Mouse (Mus musculus): ENCODE measurements around the gene Nrxn3. TPM values are rescaled to one million over a fixed set of nuclear protein-coding genes. Genes with fewer than 3 reads are reported as not detected.
A peak's percentile ranks its signal among the peaks of the same experiment; 100 is the strongest.

The Nrxn3 gene
- polyA plus RNA-seq, 1 experiment from 2014 or later = 4.8 TPM

GRCm38 (mm10) chr12:90013958-90014357 is 1291.3 kb downstream of the Nrxn3 start:
- Histone ChIP-seq H3K27ac (no peak overlapping the region), H3K27me3 (ENCODE audit: insufficient read depth, poor library complexity, severe bottlenecking) (no peaks in the 10 kb centered on the region), H3K4me3 (no peak overlapping the region), H3K36me3 (no peaks in the 10 kb centered on the region), H3K9me3 (no peaks in the 10 kb centered on the region), H3K4me1 (no peaks in the 10 kb centered on the region)
- DNase-seq (ENCODE audit: low spot score) = no peak
- 73% methylated on average over 2 of the region's 2 CpGs for WGBS

GRCm38 (mm10) chr12:90027023-90027422 is 1304.3 kb downstream of the Nrxn3 start:
- H3K36me3 ChIP-seq = no peaks in the 10 kb centered on the region

GRCm38 (mm10) chr12:90041038-90041437 is 1318.4 kb downstream of the Nrxn3 start:
- 47% methylated on average over 1 of the region's 1 CpGs for WGBS
- Histone ChIP-seq H3K4me1 (no peaks in the 10 kb centered on the region), H3K4me3 (no peak overlapping the region), H3K36me3 (no peaks in the 10 kb centered on the region), H3K27me3 (ENCODE audit: insufficient read depth, poor library complexity, severe bottlenecking) (no peaks in the 10 kb centered on the region), H3K9me3 (no peaks in the 10 kb centered on the region), H3K27ac (no peak overlapping the region)
- no peak for DNase-seq (ENCODE audit: low spot score)

More at GRCm38 (mm10) chr12:90027023-90027422, 1304.3 kb downstream of the Nrxn3 start:
- H3K4me3 ChIP-seq = no peak overlapping the region
- 66% methylated on average over 3 of the region's 3 CpGs for WGBS
- no peak for DNase-seq (ENCODE audit: low spot score)
- no peaks in the 10 kb centered on the region for H3K4me1 ChIP-seq
- no peaks in the 10 kb centered on the region for H3K9me3 ChIP-seq
- H3K27ac ChIP-seq = no peak overlapping the region
- H3K27me3 ChIP-seq (ENCODE audit: insufficient read depth, poor library complexity, severe bottlenecking) = no peaks in the 10 kb centered on the region

GRCm38 (mm10) chr12:90056256-90056655 is 1333.6 kb downstream of the Nrxn3 start:
- H3K27me3 ChIP-seq (ENCODE audit: insufficient read depth, poor library complexity, severe bottlenecking) = no peaks in the 10 kb centered on the region
- H3K36me3 ChIP-seq = no peaks in the 10 kb centered on the region
- H3K9me3 ChIP-seq = no peaks in the 10 kb centered on the region
- peaks cover 6% of the 10 kb centered on the region; the same call in 1 of the 2 replicates for H3K4me1 ChIP-seq
- DNase-seq (ENCODE audit: low spot score) = no peak
- H3K4me3 ChIP-seq = no peak overlapping the region; the same call in 1 of the 2 replicates
- 48% methylated on average over 5 of the region's 5 CpGs for WGBS
- H3K27ac ChIP-seq = no peak overlapping the region

GRCm38 (mm10) chr12:90059786-90060185 is 1337.1 kb downstream of the Nrxn3 start:
- Histone ChIP-seq H3K27me3 (ENCODE audit: insufficient read depth, poor library complexity, severe bottlenecking) (no peaks in the 10 kb centered on the region), H3K9me3 (no peaks in the 10 kb centered on the region), H3K27ac (no peak overlapping the region), H3K4me3 (no peak overlapping the region), H3K36me3 (no peaks in the 10 kb centered on the region), H3K4me1 (peaks cover 12% of the 10 kb centered on the region; the same call in 1 of the 2 replicates)
- DNase-seq (ENCODE audit: low spot score) = no peak
- 68% methylated on average over 3 of the region's 3 CpGs for WGBS

- H3K36me3 ChIP-seq = no peaks in the 10 kb centered on the region
- peaks cover 12% of the 10 kb centered on the region; the same call in 1 of the 2 replicates for H3K4me1 ChIP-seq
- H3K27me3 ChIP-seq (ENCODE audit: insufficient read depth, poor library complexity, severe bottlenecking) = no peaks in the 10 kb centered on the region
- peak overlapping the region; percentile 42 for H3K27ac ChIP-seq
- H3K9me3 ChIP-seq = no peaks in the 10 kb centered on the region
- H3K4me3 ChIP-seq = no peak overlapping the region
- WGBS = 50% methylated on average over 3 of the region's 3 CpGs
- no peak for DNase-seq (ENCODE audit: low spot score)
These were observed 1338.6 kb downstream of the Nrxn3 start for GRCm38 (mm10) chr12:90061312-90061711.

GRCm38 (mm10) chr12:90062219-90062618 is 1339.5 kb downstream of the Nrxn3 start:
- 79% methylated on average over 5 of the region's 5 CpGs for WGBS
- no peaks in the 10 kb centered on the region for H3K27me3 ChIP-seq (ENCODE audit: insufficient read depth, poor library complexity, severe bottlenecking)
- H3K4me1 ChIP-seq = peaks cover 12% of the 10 kb centered on the region; the same call in 1 of the 2 replicates
- no peak overlapping the region for H3K4me3 ChIP-seq
- no peak overlapping the region for H3K27ac ChIP-seq
- H3K36me3 ChIP-seq = no peaks in the 10 kb centered on the region
- no peaks in the 10 kb centered on the region for H3K9me3 ChIP-seq
- no peak for DNase-seq (ENCODE audit: low spot score)

- H3K9me3 ChIP-seq = no peaks in the 10 kb centered on the region
- no peak overlapping the region for H3K27ac ChIP-seq
- no peaks in the 10 kb centered on the region for H3K36me3 ChIP-seq
- DNase-seq (ENCODE audit: low spot score) = no peak
- 84% methylated on average over 2 of the region's 2 CpGs for WGBS
- no peaks in the 10 kb centered on the region for H3K27me3 ChIP-seq (ENCODE audit: insufficient read depth, poor library complexity, severe bottlenecking)
- H3K4me3 ChIP-seq = no peak overlapping the region
- H3K4me1 ChIP-seq = peaks cover 12% of the 10 kb centered on the region; the same call in 1 of the 2 replicates
These were observed 1340.8 kb downstream of the Nrxn3 start for GRCm38 (mm10) chr12:90063443-90063842.

GRCm38 (mm10) chr12:90085862-90086261 is 1363.2 kb downstream of the Nrxn3 start:
- H3K27me3 ChIP-seq (ENCODE audit: insufficient read depth, poor library complexity, severe bottlenecking) = no peaks in the 10 kb centered on the region
- no peak overlapping the region for H3K27ac ChIP-seq
- no peaks in the 10 kb centered on the region for H3K9me3 ChIP-seq
- DNase-seq (ENCODE audit: low spot score) = no peak
- no peaks in the 10 kb centered on the region for H3K36me3 ChIP-seq
- H3K4me3 ChIP-seq = no peak overlapping the region
- H3K4me1 ChIP-seq = no peaks in the 10 kb centered on the region

- H3K27me3 ChIP-seq (ENCODE audit: insufficient read depth, poor library complexity, severe bottlenecking) = no peaks in the 10 kb centered on the region
- WGBS = 65% methylated on average over 1 of the region's 1 CpGs
- H3K9me3 ChIP-seq = no peaks in the 10 kb centered on the region
- H3K27ac ChIP-seq = no peak overlapping the region
- no peaks in the 10 kb centered on the region for H3K4me1 ChIP-seq
- no peak for DNase-seq (ENCODE audit: low spot score)
- H3K36me3 ChIP-seq = no peaks in the 10 kb centered on the region
- H3K4me3 ChIP-seq = no peak overlapping the region
These were observed 1373.1 kb downstream of the Nrxn3 start for GRCm38 (mm10) chr12:90095754-90096153.

- H3K4me3 ChIP-seq = no peak overlapping the region
- H3K9me3 ChIP-seq = no peaks in the 10 kb centered on the region
- no peaks in the 10 kb centered on the region for H3K36me3 ChIP-seq
- no peak overlapping the region for H3K27ac ChIP-seq
- H3K4me1 ChIP-seq = no peaks in the 10 kb centered on the region
- no peaks in the 10 kb centered on the region for H3K27me3 ChIP-seq (ENCODE audit: insufficient read depth, poor library complexity, severe bottlenecking)
- no peak for DNase-seq (ENCODE audit: low spot score)
These were observed 1390.7 kb downstream of the Nrxn3 start for GRCm38 (mm10) chr12:90113351-90113791.

- Histone ChIP-seq H3K27ac (no peak overlapping the region), H3K36me3 (no peaks in the 10 kb centered on the region), H3K4me1 (no peaks in the 10 kb centered on the region), H3K9me3 (no peaks in the 10 kb centered on the region), H3K4me3 (no peak overlapping the region), H3K27me3 (ENCODE audit: insufficient read depth, poor library complexity, severe bottlenecking) (no peaks in the 10 kb centered on the region)
- no peak for DNase-seq (ENCODE audit: low spot score)
- WGBS = 68% methylated on average over 5 of the region's 5 CpGs
These were observed 1409.5 kb downstream of the Nrxn3 start for GRCm38 (mm10) chr12:90131927-90132869.

GRCm38 (mm10) chr12:90142011-90142410 is 1419.3 kb downstream of the Nrxn3 start:
- Histone ChIP-seq H3K4me1 (no peaks in the 10 kb centered on the region), H3K36me3 (no peaks in the 10 kb centered on the region), H3K9me3 (no peaks in the 10 kb centered on the region), H3K4me3 (no peak overlapping the region), H3K27me3 (ENCODE audit: insufficient read depth, poor library complexity, severe bottlenecking) (no peaks in the 10 kb centered on the region), H3K27ac (no peak overlapping the region)
- DNase-seq (ENCODE audit: low spot score) = no peak
- 78% methylated on average over 2 of the region's 2 CpGs for WGBS
